Mouse (Mus musculus) cortical plate, adult 2 months (tissue): ENCODE results near the gene Fcgbp.

ENCODE experiments used
- CTCF ChIP-seq: fragments of 200-500 bp; IDR thresholded peaks from 2 replicates; pipeline ENCODE4 v1.5.1; 2011; ENCODE audit warnings: mild to moderate bottlenecking, control low read depth, low read length; ENCODE audit not compliant: insufficient read depth; ENCODE audit errors: extremely low read depth
- POLR2A ChIP-seq: fragments of 200-500 bp; IDR thresholded peaks from 2 replicates; pipeline ENCODE4 v1.6.1; 2011; ENCODE audit warnings: mild to moderate bottlenecking, low read length, control low read depth; ENCODE audit not compliant: insufficient read depth; ENCODE audit errors: extremely low read depth

GRCm38 (mm10) chr7:28169489-28170422, 98.7 kb downstream of the Fcgbp start, which contains the start of gene Fbl:
- TF ChIP-seq CTCF (no peak), POLR2A (peak; percentile 74)
